Mouse (Mus musculus) kidney, adult 2 months (tissue): ENCODE measurements around the gene Kmt5b.

Experiments used
- CTCF ChIP-seq: fragments of 200-500 bp; conservative IDR thresholded peaks from 2 replicates; pipeline ENCODE4 v1.5.1; 2011; ENCODE audit warnings: low read depth, mild to moderate bottlenecking, control low read depth, low read length, moderate library complexity, mixed read lengths; ENCODE audit not compliant: insufficient read depth, insufficient read length
- POLR2A ChIP-seq: fragments of 200-500 bp; IDR thresholded peaks from one replicate; pipeline ENCODE4 v1.6.1; 2011; ENCODE audit warnings: low read depth, low read length, control low read depth

DNA sequence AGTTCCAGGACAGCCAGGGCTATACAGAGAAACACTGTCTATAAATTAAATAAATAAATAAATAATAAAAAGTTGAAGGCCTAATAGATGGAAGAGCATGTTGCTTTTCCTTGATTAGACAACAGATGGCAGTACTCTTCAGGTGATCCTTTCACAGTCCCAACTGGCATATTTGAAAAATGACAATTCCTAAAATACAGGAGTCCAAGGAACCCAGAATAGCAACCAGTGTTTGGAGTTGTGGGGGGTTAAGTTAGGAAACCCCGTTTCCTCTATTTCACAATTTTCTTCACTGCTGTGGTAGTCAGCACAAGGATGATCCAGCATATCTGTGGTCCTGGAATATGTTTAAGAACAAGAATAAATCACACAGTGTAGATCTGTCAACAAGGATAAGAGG is 22.9 kb downstream of the Kmt5b start:
- TF ChIP-seq CTCF (no peak), POLR2A (no peak)
